Mouse (Mus musculus): ENCODE data around the gene Cks1brt. TPM values are rescaled to one million over a fixed set of nuclear protein-coding genes. Genes with fewer than 3 reads are reported as not detected.

Gene Cks1brt
- polyA plus RNA-seq, 1 experiment from 2014 or later: not detected

DNA sequence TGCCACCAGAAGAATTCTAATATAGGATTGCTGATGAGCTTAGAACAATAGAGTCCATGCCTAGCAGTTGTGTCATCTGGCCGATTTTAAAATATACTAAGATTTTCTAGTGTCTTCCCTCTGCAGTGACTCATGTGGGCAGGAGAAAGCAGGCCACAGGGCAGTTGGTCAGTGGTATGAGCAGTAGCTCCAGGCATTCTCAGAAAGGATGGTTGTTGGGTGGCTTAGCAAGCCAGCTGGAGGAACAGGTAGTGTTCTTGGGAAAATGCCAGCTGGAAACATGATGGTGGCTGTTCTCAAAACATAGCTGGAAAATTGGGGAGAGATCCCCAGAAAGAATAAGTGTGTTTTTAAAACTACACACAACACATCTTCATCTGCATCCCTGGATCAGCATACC, 40.6 kb downstream of the Cks1brt start:
- Histone ChIP-seq H3K4me1 (no peaks in the 10 kb centered on the region), H3K27ac (replicated peaks) (no peak overlapping the region), H3K4me3 (no peak overlapping the region), H3K9me3 (peaks cover 9% of the 10 kb centered on the region; the same call in 1 of the 2 replicates), H3K36me3 (replicated peaks) (no peaks in the 10 kb centered on the region), H3K27me3 (replicated peaks; ENCODE audit: low read depth, poor library complexity, severe bottlenecking) (no peaks in the 10 kb centered on the region)
- no peak for DNase-seq (ENCODE audit: low spot score)
- WGBS: 70% methylated on average over 1 of the region's 1 CpGs

- Histone ChIP-seq H3K27me3 (replicated peaks; ENCODE audit: low read depth, poor library complexity, severe bottlenecking) (no peaks in the 10 kb centered on the region), H3K4me3 (no peak overlapping the region), H3K4me1 (no peaks in the 10 kb centered on the region), H3K9me3 (no peaks in the 10 kb centered on the region), H3K36me3 (replicated peaks) (no peaks in the 10 kb centered on the region), H3K27ac (replicated peaks) (no peak overlapping the region)
- 81% methylated on average over 4 of the region's 4 CpGs for WGBS
- no peak for DNase-seq (ENCODE audit: low spot score)
Measured at GRCm38 (mm10) chr8:85220220-85220619, 68.5 kb downstream of the Cks1brt start.

- Histone ChIP-seq H3K36me3 (replicated peaks) (no peaks in the 10 kb centered on the region), H3K27ac (replicated peaks) (no peak overlapping the region), H3K9me3 (no peaks in the 10 kb centered on the region), H3K4me1 (no peaks in the 10 kb centered on the region), H3K4me3 (no peak overlapping the region), H3K27me3 (replicated peaks; ENCODE audit: low read depth, poor library complexity, severe bottlenecking) (no peaks in the 10 kb centered on the region)
- peak; percentile 15 for DNase-seq (ENCODE audit: low spot score)
- 49% methylated on average over 6 of the region's 6 CpGs for WGBS
Measured at GRCm38 (mm10) chr8:85220992-85221391, 69.3 kb downstream of the Cks1brt start.

Small RNA genes within 50 kb of the gene (microRNA-seq; reads per million reads assigned to microRNA genes)
- gene Gm23388: 15.6 reads per million, percentile 27 among the genes with 10 or more reads in this experiment

Other genes starting within 250 kb of the Cks1brt start
- gene Klf1, start 250.0 kb upstream of the Cks1brt start, polyA plus RNA-seq (2016; fragmentation: Nextera tagmentation; extraction: Ambion mirVana): 14.5 and 15.6 TPM in 2 replicates
- 6.1 and 10.1 TPM in 2 replicates for gene Dnase2a, start 243.4 kb upstream of the Cks1brt start, polyA plus RNA-seq (2016; fragmentation: Nextera tagmentation; extraction: Ambion mirVana)
- 2.3 and 3.4 TPM in 2 replicates for gene Mast1, start 214.6 kb upstream of the Cks1brt start, polyA plus RNA-seq (2016; fragmentation: Nextera tagmentation; extraction: Ambion mirVana)
- gene Rtbdn, start 204.9 kb upstream of the Cks1brt start, polyA plus RNA-seq (2016; fragmentation: Nextera tagmentation; extraction: Ambion mirVana): 0.36 and 0.91 TPM in 2 replicates
- gene Gm49661, start 182.5 kb upstream of the Cks1brt start, polyA plus RNA-seq (2016; fragmentation: Nextera tagmentation; extraction: Ambion mirVana): not detected in 2 replicates
- 1,193 and 1,272 TPM in 2 replicates for gene Prdx2, start 182.3 kb upstream of the Cks1brt start, polyA plus RNA-seq (2016; fragmentation: Nextera tagmentation; extraction: Ambion mirVana)
- gene Rnaseh2a, start 182.2 kb upstream of the Cks1brt start, polyA plus RNA-seq (2016; fragmentation: Nextera tagmentation; extraction: Ambion mirVana): 147 and 148 TPM in 2 replicates
- gene Junb, start 173.2 kb upstream of the Cks1brt start, polyA plus RNA-seq (2016; fragmentation: Nextera tagmentation; extraction: Ambion mirVana): 6.6 and 6.7 TPM in 2 replicates
- gene Hook2, start 161.3 kb upstream of the Cks1brt start, polyA plus RNA-seq (2016; fragmentation: Nextera tagmentation; extraction: Ambion mirVana): 19.5 and 20.0 TPM in 2 replicates
- gene Best2, start 137.4 kb upstream of the Cks1brt start, polyA plus RNA-seq (2016; fragmentation: Nextera tagmentation; extraction: Ambion mirVana): 0.08 TPM in 1 of 2 replicates, not detected in the other
- 157 TPM in 2 replicates for gene Asna1, start 126.6 kb upstream of the Cks1brt start, polyA plus RNA-seq (2016; fragmentation: Nextera tagmentation; extraction: Ambion mirVana)
- 154 and 157 TPM in 2 replicates for gene Trir, start 125.1 kb upstream of the Cks1brt start, polyA plus RNA-seq (2016; fragmentation: Nextera tagmentation; extraction: Ambion mirVana)
- 31.2 and 31.5 TPM in 2 replicates for gene Tnpo2, start 115.0 kb upstream of the Cks1brt start, polyA plus RNA-seq (2016; fragmentation: Nextera tagmentation; extraction: Ambion mirVana)
- gene Fbxw9, start 91.9 kb upstream of the Cks1brt start, polyA plus RNA-seq (2016; fragmentation: Nextera tagmentation; extraction: Ambion mirVana): 21.4 and 25.1 TPM in 2 replicates
- not detected in 2 replicates for gene Gm5741, start 83.9 kb upstream of the Cks1brt start, polyA plus RNA-seq (2016; fragmentation: Nextera tagmentation; extraction: Ambion mirVana)
- gene Dhps, start 80.2 kb upstream of the Cks1brt start, polyA plus RNA-seq (2016; fragmentation: Nextera tagmentation; extraction: Ambion mirVana): 70.5 and 74.5 TPM in 2 replicates
- 126 and 127 TPM in 2 replicates for gene Wdr83os, start 71.2 kb upstream of the Cks1brt start, polyA plus RNA-seq (2016; fragmentation: Nextera tagmentation; extraction: Ambion mirVana)
- 64.3 and 65.8 TPM in 2 replicates for gene Wdr83, start 70.6 kb upstream of the Cks1brt start, polyA plus RNA-seq (2016; fragmentation: Nextera tagmentation; extraction: Ambion mirVana)
- 26.1 and 27.2 TPM in 2 replicates for gene Man2b1, start 68.7 kb upstream of the Cks1brt start, polyA plus RNA-seq (2016; fragmentation: Nextera tagmentation; extraction: Ambion mirVana)
- 1.6 and 1.9 TPM in 2 replicates for gene Zfp791, start 28.8 kb upstream of the Cks1brt start, polyA plus RNA-seq (2016; fragmentation: Nextera tagmentation; extraction: Ambion mirVana)
- not detected in 2 replicates for gene Olfr371, start 74.1 kb downstream of the Cks1brt start, polyA plus RNA-seq (2016; fragmentation: Nextera tagmentation; extraction: Ambion mirVana)
- gene Orc6, start 147.7 kb downstream of the Cks1brt start, polyA plus RNA-seq (2016; fragmentation: Nextera tagmentation; extraction: Ambion mirVana): 154 and 158 TPM in 2 replicates
- gene Vps35, start 147.9 kb downstream of the Cks1brt start, polyA plus RNA-seq (2016; fragmentation: Nextera tagmentation; extraction: Ambion mirVana): 140 and 147 TPM in 2 replicates
- 2.6 TPM in 2 replicates for gene Mylk3, start 234.4 kb downstream of the Cks1brt start, polyA plus RNA-seq (2016; fragmentation: Nextera tagmentation; extraction: Ambion mirVana)

Measured in embryonic facial prominence, embryonic 10.5 days (tissue).